13 mouse cellular contexts compared by ENCODE assay signal in genomic region chr14:118485646-118486045, GRCm38 (mm10).
"Had no signal": no experiment of that assay in that cellular context is flagged by ENCODE, and none has a peak within 500 bp of the region (broad histone marks: within the 10 kb centered on the region; RNA-seq: fewer than 3 reads in every experiment).

No protein-coding gene starts in this region.

- H3K4me1 ChIP-seq: kidney, embryonic 15.5 days; limb, embryonic 12.5 days; limb, embryonic 15.5 days; liver, embryonic 12.5 days had no signal

- H3K27ac ChIP-seq: kidney, embryonic 15.5 days; limb, embryonic 12.5 days; limb, embryonic 15.5 days; liver, embryonic 12.5 days had no signal

- H3K27me3 ChIP-seq: kidney, embryonic 15.5 days; limb, embryonic 12.5 days; limb, embryonic 15.5 days; liver, embryonic 12.5 days had no signal

- H3K9me3 ChIP-seq: kidney, embryonic 15.5 days; limb, embryonic 12.5 days; limb, embryonic 15.5 days; liver, embryonic 12.5 days had no signal

- DNase-seq: kidney, adult 8-10 months; kidney, postnatal 10 days; left cerebral cortex, postnatal 4 days; lung, adult 2 months; lung, postnatal 14 days; lung, postnatal 4 days; midbrain, embryonic 14.5 days; thymus, adult 18-20 months; thymus, postnatal 36 days had no signal

- H3K36me3 ChIP-seq: kidney, embryonic 15.5 days; limb, embryonic 12.5 days; limb, embryonic 15.5 days had no signal

- H3K4me3 ChIP-seq: kidney, embryonic 15.5 days; limb, embryonic 12.5 days; limb, embryonic 15.5 days; liver, embryonic 12.5 days had no signal

- H3K9ac ChIP-seq: kidney, embryonic 15.5 days; limb, embryonic 12.5 days; limb, embryonic 15.5 days; liver, embryonic 12.5 days had no signal
